Mouse (Mus musculus): ENCODE results near the gene Hoxa1.

Gene Hoxa1

GRCm38 (mm10) chr6:52159979-52160378 is 1.9 kb upstream of the Hoxa1 start:
- no peak for DNase-seq (ENCODE audit: extremely low spot score, low read depth, low spot score)

- DNase-seq (ENCODE audit: extremely low spot score, low read depth, low spot score) = no peak
Measured at GRCm38 (mm10) chr6:52159164-52159761, 1.1 kb upstream of the Hoxa1 start.

GRCm38 (mm10) chr6:52157466-52158275 is 446 bp downstream of the Hoxa1 start:
- DNase-seq (ENCODE audit: extremely low spot score, low read depth, low spot score) = no peak

- no peak for DNase-seq (ENCODE audit: extremely low spot score, low read depth, low spot score)
Measured at GRCm38 (mm10) chr6:52156551-52157200, 1.4 kb downstream of the Hoxa1 start.

- no peak for DNase-seq (ENCODE audit: extremely low spot score, low read depth, low spot score)
Measured at GRCm38 (mm10) chr6:52155471-52155870, 2.6 kb downstream of the Hoxa1 start.

- no peak for DNase-seq (ENCODE audit: extremely low spot score, low read depth, low spot score)
Measured at GRCm38 (mm10) chr6:52154044-52154443, 4.1 kb downstream of the Hoxa1 start.

- DNase-seq (ENCODE audit: extremely low spot score, low read depth, low spot score) = no peak
Measured at GRCm38 (mm10) chr6:52153270-52153669, 4.8 kb downstream of the Hoxa1 start.

GRCm38 (mm10) chr6:52152226-52153193 is 5.6 kb downstream of the Hoxa1 start:
- no peak for DNase-seq (ENCODE audit: extremely low spot score, low read depth, low spot score)

- DNase-seq (ENCODE audit: extremely low spot score, low read depth, low spot score) = no peak
Measured at GRCm38 (mm10) chr6:52151571-52151970, 6.5 kb downstream of the Hoxa1 start.

- no peak for DNase-seq (ENCODE audit: extremely low spot score, low read depth, low spot score)
Measured at GRCm38 (mm10) chr6:52150401-52150966, 7.6 kb downstream of the Hoxa1 start.

GRCm38 (mm10) chr6:52139115-52139514 is 19.0 kb downstream of the Hoxa1 start:
- DNase-seq (ENCODE audit: extremely low spot score, low read depth, low spot score) = no peak

GRCm38 (mm10) chr6:52138576-52138975 is 19.5 kb downstream of the Hoxa1 start:
- DNase-seq (ENCODE audit: extremely low spot score, low read depth, low spot score) = no peak

- no peak for DNase-seq (ENCODE audit: extremely low spot score, low read depth, low spot score)
Measured at GRCm38 (mm10) chr6:52137841-52138535, 20.1 kb downstream of the Hoxa1 start.

- no peak for DNase-seq (ENCODE audit: extremely low spot score, low read depth, low spot score)
Measured at GRCm38 (mm10) chr6:52123673-52124072, 34.4 kb downstream of the Hoxa1 start.

GRCm38 (mm10) chr6:52121173-52121572 is 36.9 kb downstream of the Hoxa1 start:
- no peak for DNase-seq (ENCODE audit: extremely low spot score, low read depth, low spot score)

- no peak for DNase-seq (ENCODE audit: extremely low spot score, low read depth, low spot score)
Measured at GRCm38 (mm10) chr6:52118903-52119635, 39.0 kb downstream of the Hoxa1 start.

- DNase-seq (ENCODE audit: extremely low spot score, low read depth, low spot score) = no peak
Measured at GRCm38 (mm10) chr6:52115899-52116298, 42.2 kb downstream of the Hoxa1 start.

- no peak for DNase-seq (ENCODE audit: extremely low spot score, low read depth, low spot score)
Measured at GRCm38 (mm10) chr6:52111846-52112245, 46.3 kb downstream of the Hoxa1 start.

- DNase-seq (ENCODE audit: extremely low spot score, low read depth, low spot score) = no peak
Measured at GRCm38 (mm10) chr6:52107400-52107799, 50.7 kb downstream of the Hoxa1 start.
